Mouse (Mus musculus) A20 (cell line): Measurements from ENCODE around the gene Inpp4b.

Experiments
- DNase-seq: peaks from one replicate; pipeline ENCODE4 v3.0.0-alpha.2; 2011; ENCODE audit warnings: low read depth, low spot score

Inpp4b gene

GRCm38 (mm10) chr8:81578951-81579350, 236.6 kb downstream of the Inpp4b start:
- no peak for DNase-seq

DNA sequence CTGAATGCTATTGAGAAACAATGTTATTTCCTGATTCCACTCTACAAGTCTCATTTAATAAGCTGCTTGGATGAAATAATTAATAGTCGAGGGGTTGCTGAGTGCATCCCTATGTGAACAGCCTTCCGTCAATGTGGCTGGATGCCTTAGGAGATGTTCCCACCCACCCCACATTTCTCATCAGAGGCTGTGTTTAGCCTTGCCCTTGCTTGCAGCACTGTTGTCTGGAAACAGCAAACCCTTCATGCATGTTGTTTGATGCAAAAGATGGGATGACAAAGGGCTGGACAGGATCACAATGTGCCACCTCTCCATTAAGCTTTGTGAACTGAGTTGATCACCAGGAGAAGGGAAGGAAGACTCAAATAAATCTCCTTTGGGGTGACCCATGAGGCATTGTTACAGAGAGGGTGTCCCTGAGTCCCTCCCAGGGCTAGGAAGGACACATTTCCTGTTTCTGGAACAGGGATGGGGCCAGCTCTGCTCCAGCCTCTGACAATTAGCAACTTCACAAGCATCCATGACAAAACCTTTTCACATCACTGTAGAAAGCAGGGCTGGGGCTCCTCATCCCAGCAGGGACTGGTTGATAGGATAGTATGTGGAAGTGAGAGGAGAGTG, 239.6 kb downstream of the Inpp4b start:
- no peak for DNase-seq

- DNase-seq, result no peak
These were observed 240.6 kb downstream of the Inpp4b start for GRCm38 (mm10) chr8:81582906-81583305.

DNA sequence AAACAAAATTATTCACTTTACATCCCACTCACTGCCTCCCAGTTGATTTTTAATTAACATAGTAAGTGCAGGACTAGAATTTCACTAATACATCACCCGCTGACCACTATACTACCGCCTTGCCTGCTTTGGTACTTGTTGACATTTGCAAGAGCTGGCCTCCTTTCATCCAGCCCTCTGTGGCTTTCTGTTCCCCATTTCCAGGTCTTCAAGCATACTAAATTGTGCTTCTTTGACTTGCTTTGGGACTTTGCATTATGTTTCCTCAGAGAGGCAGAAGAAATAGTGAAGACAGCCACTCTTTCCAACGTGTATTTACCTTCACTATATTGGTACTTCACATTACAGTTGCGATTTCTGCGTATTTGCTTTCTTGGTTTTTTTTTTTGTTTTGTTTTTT, 244.4 kb downstream of the Inpp4b start:
- peak; percentile 34 for DNase-seq

DNA sequence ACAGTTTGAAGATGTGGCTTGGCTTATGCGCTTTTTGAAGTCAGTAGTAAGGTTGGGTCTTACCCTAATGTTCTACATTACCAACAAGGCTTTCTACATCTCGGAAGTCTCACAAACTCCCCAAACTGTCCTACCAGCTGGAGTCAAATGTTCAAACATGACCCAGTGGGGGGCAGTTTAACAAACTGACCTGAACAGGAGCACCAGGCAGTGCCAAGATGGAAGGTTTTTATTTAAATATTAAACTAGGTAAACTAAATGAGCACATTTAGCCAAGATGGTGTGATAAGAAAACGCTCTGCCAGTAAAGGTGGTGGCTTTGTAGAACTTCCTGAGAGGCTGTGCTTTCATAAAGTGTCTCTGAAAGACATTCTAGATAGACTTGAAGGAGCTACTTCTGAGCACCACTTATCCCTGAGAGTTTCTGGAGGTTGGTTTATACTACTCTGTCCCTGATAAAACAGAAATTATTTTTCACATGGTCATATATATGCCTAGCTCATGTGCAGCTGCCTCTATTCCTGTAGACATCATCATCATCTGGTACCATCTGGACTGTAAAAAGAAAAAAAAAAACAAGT, 251.9 kb downstream of the Inpp4b start:
- no peak for DNase-seq

GRCm38 (mm10) chr8:81599209-81599608, 256.9 kb downstream of the Inpp4b start:
- no peak for DNase-seq

GRCm38 (mm10) chr8:81601136-81601535, 258.8 kb downstream of the Inpp4b start:
- no peak for DNase-seq

GRCm38 (mm10) chr8:81608082-81608481, 265.7 kb downstream of the Inpp4b start:
- DNase-seq, result no peak

GRCm38 (mm10) chr8:81609064-81609463, 266.7 kb downstream of the Inpp4b start:
- DNase-seq, result no peak

DNA sequence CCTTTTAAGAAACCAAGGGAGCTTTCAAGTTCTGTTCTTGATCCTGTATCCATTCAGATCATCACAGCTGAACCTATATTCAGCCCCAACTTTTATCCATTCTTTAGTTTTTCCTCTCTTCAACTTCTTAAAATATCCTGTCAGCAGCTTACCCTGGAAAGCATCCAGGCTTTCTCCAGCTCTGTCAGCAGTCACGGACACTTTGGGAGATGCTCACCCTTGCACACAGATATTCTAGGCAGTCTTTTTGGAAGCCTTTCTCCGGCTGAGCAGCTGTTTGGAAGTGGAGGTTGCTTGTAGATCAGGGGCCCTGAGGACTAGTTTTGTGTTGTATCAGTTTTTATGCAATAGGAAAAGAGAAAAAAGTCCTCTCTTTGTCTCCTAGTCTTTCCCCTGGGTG, 270.3 kb downstream of the Inpp4b start:
- DNase-seq, result no peak

DNA sequence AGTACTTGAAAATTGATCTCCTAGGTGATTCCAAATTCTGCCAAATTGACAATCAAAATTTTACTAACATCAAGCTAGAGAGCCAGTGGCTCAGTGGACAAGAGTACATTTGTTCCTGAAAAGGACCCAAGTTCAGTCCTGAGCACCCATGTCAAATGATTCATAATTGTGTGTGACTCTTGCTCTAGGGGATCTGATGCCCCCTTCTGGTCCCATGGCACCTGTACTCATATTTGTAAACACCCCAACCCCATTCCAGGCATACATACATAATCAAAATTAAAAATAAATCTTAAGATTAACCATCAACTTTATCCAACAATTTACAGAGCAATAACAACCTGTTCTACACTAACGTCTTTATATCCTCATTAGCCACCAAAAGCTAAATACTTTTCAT, 271.8 kb downstream of the Inpp4b start:
- DNase-seq, result peak; percentile 56

DNA sequence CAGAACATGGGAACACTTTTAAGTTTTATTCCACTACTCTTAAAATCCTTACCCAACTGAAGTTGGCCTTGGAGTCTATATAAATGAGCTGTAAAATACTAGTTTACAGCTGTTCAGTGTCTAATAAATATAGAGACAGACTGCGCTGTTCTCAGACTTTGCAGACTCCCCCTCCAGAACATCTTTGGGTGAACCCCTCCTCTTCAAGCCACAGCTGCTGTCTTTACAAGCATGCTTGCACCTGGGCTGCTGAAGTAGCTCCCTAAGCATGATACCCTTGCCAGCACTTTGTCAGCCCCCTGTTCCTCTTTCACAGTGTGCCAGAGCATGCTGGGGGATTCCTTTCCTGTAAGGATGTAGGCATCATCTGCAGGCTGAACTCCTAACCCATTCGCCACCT, 272.2 kb downstream of the Inpp4b start:
- peak; percentile 89 for DNase-seq

DNA sequence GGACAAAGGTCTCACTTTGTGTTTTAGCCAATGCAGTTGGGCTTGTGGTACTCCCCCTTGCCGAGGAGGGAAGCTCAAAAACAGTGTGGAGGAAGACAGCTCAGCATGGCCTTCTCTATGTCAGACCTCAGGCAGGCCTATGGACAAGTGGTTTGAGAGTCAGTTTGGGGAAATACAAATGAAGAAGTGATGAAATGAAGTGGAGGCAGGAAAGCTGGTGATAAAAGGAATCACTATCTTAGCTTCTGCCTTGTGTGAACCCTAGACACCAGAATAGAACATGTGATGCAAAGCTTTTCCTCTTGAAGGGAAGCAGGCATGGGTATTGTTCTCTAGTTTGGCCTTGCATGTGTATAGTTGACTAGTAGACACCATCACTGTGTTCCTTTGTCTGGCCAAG, 273.2 kb downstream of the Inpp4b start:
- peak; percentile 14 for DNase-seq

DNA sequence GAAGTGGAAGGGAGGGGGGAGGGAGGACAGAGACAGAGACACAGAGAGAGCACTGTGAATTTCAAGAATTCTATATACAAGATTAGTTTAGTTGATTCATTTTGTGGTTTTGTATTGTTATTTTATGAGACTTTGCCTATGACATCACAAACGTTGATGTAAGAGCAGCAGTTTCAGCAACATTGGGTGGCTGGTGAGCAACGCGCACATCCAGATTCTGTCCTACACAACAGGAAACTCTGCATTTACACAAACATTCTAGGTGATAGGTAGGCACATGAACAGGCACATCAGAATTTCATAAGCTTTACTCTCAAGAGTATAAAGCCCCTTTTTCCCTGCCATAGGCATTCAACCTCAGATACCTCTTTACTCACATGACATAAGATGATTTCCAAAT, 276.6 kb downstream of the Inpp4b start:
- no peak for DNase-seq

- DNase-seq, result no peak
These were observed 292.7 kb downstream of the Inpp4b start for GRCm38 (mm10) chr8:81635015-81635414.

DNA sequence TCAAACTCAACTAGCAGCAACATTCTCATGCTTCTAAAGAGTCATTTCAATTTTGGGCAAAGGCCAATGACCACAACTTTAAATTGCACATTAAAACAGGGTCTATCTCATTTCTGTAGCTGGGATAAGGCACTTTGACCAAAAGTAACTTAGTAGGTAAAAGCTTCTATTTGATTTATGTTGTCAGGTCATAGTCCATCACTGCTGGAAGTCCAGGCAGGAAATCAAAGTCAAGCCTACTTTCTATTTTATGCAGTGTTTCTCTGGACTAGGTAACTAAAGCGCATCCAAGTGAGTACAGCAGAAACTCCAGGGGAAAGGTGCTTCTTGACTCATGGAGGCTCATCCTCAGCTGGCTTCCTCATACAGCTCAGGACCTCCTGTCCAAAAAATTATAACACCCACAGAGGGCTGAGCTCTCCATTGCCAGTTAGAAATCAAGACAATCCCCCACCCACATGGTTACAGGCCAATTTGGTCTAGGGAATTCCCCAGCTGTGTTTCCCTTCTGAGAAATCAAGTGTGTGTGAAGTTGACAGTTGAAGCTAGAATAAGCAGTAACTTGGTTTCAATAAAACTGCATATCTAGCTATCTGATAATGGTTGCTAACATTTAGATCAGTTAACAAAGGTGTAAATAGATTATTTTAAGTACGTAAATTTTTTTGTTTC, 293.7 kb downstream of the Inpp4b start:
- DNase-seq, result peak; percentile 74

DNA sequence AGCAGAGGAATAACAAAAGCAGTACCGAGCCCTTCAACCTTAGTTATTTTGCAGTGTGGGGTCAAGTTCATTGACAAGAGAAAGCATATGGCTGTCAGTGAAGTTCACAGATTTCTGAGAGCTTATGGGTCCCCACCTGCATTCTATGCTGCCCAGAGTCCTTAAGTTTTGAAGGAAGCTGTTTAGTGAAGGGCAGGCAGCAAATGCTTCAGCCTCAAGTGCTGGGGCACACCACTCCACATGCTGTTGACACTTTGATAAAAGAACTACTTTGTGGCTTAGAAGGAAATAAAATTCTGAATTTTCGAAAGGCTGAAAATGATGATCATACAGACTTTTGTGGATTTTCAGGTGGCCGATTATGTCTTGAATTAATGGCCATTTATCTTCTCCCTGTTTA, 296.1 kb downstream of the Inpp4b start:
- DNase-seq, result no peak

DNA sequence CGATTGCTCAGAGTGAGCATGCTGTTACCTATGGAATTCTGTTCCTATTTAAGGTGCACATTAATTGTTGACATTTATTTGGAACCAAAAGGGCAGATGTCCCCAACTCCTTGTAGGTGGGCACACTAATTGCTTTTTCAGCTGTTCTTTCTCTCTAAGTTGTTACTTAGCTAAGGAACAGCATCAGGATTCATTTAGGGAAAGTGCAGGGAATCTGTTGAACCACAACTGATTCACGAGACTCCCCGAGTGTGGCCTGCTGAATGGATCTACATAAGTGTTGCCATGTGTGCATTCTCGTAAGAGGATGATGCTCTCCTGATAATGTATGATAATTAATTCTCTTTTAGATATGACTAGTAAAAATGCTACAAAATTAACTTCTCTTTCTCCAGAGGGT, 297.5 kb downstream of the Inpp4b start:
- DNase-seq, result no peak

DNA sequence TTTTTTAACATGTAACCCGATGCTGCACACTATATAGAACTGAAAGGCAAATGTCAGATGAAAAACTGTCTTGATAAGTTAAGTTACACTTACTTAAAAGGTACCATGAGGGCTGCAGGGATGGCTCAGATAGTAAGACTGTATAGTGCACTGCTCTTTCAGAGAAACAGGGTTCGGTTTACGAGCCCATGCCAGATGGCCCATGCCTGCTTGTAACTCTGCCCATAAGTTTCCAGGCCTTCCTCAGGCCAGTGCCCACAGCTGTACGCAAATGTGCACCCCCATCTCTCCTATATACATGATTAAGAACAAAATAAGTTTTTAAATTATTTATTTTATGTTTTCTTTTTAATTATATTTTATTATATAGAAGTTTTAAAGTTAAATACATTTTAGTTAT, 300.7 kb downstream of the Inpp4b start:
- no peak for DNase-seq

DNA sequence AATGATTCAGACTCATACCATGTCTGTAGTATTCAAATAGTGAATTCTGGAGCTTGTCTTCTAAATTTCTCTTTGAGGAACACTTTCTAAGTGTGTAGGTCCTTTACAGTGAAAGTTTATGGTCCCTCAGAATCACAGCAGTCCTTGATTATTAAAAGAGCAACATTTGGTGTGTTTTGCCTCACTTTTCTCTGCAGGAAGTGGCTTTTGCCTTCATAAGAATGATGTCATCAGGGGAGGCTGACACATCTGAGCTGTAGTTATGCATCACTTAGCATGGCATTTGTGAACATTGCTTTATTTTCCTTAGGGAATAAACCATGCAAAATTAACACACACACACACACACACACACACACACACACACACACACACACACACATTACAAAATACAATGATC, 349.8 kb downstream of the Inpp4b start:
- no peak for DNase-seq

- no peak for DNase-seq
These were observed 352.5 kb downstream of the Inpp4b start for GRCm38 (mm10) chr8:81694893-81695292.

- no peak for DNase-seq
These were observed 359.7 kb downstream of the Inpp4b start for GRCm38 (mm10) chr8:81702038-81702437.
